Mouse (Mus musculus): Measurements from ENCODE around the gene Hspb1. TPM values are rescaled to one million over a fixed set of nuclear protein-coding genes. Genes with fewer than 3 reads are reported as not detected.

Hspb1 gene
- polyA plus RNA-seq, 1 experiment, result 638 TPM

DNA sequence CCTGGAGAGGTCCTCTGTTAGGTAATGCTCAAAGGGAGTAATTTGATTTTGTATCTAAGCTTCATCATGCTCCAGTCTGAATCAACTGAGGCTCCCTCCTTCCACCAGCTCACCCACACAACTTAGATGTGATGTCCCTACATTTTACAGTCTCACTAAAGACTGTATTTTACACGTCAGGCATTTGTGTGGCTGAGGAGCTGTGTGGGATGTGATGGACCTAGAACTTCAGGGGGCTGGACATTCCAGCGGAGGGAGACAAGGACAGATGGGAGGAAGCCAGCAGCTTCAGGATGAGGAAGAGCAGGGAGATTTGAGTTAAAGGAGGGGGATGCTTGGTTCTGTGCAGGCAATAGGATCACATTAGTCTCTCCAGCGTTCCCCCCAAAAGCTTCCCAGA is 39.8 kb upstream of the Hspb1 start:
- H3K27me3 ChIP-seq (ENCODE audit: control insufficient read depth, insufficient read depth, insufficient read length), result peaks cover 27% of the 10 kb centered on the region
- no peak overlapping the region for H3K4me3 ChIP-seq (ENCODE audit: insufficient read depth, poor library complexity, severe bottlenecking)
- H3K79me2 ChIP-seq (ENCODE audit: control insufficient read depth, insufficient read depth), result no peaks in the 10 kb centered on the region
- no peaks in the 10 kb centered on the region for H3K79me3 ChIP-seq (ENCODE audit: low read depth)
- no peak for TF ChIP-seq CTCF (IDR thresholded peaks at IDR 0.05; ENCODE audit: control insufficient read depth, insufficient read depth, insufficient read length)
- no peak for TF ChIP-seq MYOG (IDR thresholded peaks at IDR 0.05; ENCODE audit: control insufficient read depth, extremely low read depth, insufficient read length)
- no peak for TF ChIP-seq MYOD1 (IDR thresholded peaks at IDR 0.05; ENCODE audit: control insufficient read depth, insufficient read length, low read depth)
- no peak for TF ChIP-seq FOSL1 (IDR thresholded peaks at IDR 0.05; ENCODE audit: insufficient read depth, low read length, poor library complexity, severe bottlenecking)
- no peak for TF ChIP-seq CEBPB (IDR thresholded peaks at IDR 0.05; ENCODE audit: low read depth)
- TF ChIP-seq MAX (IDR thresholded peaks at IDR 0.05), result no peak
- H3ac ChIP-seq (ENCODE audit: control insufficient read depth, insufficient read length, low read depth), result no peak overlapping the region
- no peaks in the 10 kb centered on the region for H3K36me3 ChIP-seq (ENCODE audit: control insufficient read depth, insufficient read depth)

DNA sequence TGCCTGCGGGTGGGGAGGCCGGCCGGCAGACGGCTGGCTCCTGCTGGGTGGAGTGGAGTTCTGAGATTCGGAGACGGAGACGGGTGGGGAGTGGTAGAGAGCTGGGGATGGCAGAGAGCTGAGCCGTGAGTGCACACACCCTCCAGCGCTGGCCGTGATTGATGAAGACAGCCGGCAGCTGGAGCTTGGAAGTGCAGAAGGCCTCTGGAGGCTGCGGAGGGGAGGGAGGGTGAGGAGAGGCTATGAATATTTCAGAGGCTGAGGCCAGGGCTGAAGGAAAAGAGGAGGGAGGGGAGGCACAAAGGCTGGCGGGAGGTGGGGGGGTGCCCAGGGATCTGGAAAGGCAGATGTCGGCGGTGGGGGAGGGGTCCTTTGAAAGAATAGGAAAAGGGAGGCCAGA is 36.7 kb upstream of the Hspb1 start:
- H3K79me3 ChIP-seq (ENCODE audit: low read depth), result no peaks in the 10 kb centered on the region
- TF ChIP-seq USF1 (IDR thresholded peaks at IDR 0.05; ENCODE audit: low read depth), result no peak
- TF ChIP-seq MAX (IDR thresholded peaks at IDR 0.05), result no peak
- no peak for TF ChIP-seq CEBPB (IDR thresholded peaks at IDR 0.05; ENCODE audit: low read depth)
- TF ChIP-seq MYOD1 (IDR thresholded peaks at IDR 0.05; ENCODE audit: control insufficient read depth, insufficient read length, low read depth), result peak; percentile 67
- TF ChIP-seq CTCF (IDR thresholded peaks at IDR 0.05; ENCODE audit: control insufficient read depth, insufficient read depth, insufficient read length), result no peak
- no peak overlapping the region for H3ac ChIP-seq (ENCODE audit: control insufficient read depth, insufficient read length, low read depth)
- H3K27me3 ChIP-seq (ENCODE audit: control insufficient read depth, insufficient read depth, insufficient read length), result peaks cover 45% of the 10 kb centered on the region
- no peaks in the 10 kb centered on the region for H3K36me3 ChIP-seq (ENCODE audit: control insufficient read depth, insufficient read depth)
- no peaks in the 10 kb centered on the region for H3K79me2 ChIP-seq (ENCODE audit: control insufficient read depth, insufficient read depth)
- no peak overlapping the region for H3K4me3 ChIP-seq (ENCODE audit: insufficient read depth, poor library complexity, severe bottlenecking)

DNA sequence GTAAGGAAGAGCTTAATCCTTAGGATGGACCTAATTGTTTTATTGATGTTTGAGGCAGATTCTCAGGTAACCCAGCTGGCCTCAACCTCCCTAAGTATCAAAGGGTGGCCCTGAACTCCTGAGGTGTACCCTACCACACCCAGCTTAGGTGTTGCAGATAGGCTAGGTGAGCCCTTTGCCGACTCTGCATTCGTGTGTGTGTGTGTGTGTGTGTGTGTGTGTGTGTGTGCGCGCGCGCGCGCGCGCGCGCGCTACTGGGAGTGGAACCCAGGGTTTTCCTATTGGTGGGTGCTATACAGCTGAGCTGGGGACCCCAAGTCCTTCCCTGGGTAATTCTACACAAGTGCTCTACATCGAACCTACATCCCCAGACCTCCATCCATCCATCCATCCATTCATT is 36.2 kb upstream of the Hspb1 start:
- H3K27me3 ChIP-seq (ENCODE audit: control insufficient read depth, insufficient read depth, insufficient read length), result peaks cover 49% of the 10 kb centered on the region
- no peak overlapping the region for H3ac ChIP-seq (ENCODE audit: control insufficient read depth, insufficient read length, low read depth)
- no peak overlapping the region for H3K4me3 ChIP-seq (ENCODE audit: insufficient read depth, poor library complexity, severe bottlenecking)
- H3K36me3 ChIP-seq (ENCODE audit: control insufficient read depth, insufficient read depth), result no peaks in the 10 kb centered on the region
- no peaks in the 10 kb centered on the region for H3K79me3 ChIP-seq (ENCODE audit: low read depth)
- TF ChIP-seq CTCF (IDR thresholded peaks at IDR 0.05; ENCODE audit: control insufficient read depth, insufficient read depth, insufficient read length) (no peak), CEBPB (IDR thresholded peaks at IDR 0.05; ENCODE audit: low read depth) (no peak), USF1 (IDR thresholded peaks at IDR 0.05; ENCODE audit: low read depth) (no peak), FOSL1 (IDR thresholded peaks at IDR 0.05; ENCODE audit: insufficient read depth, low read length, poor library complexity, severe bottlenecking) (no peak), MYOD1 (IDR thresholded peaks at IDR 0.05; ENCODE audit: control insufficient read depth, insufficient read length, low read depth) (no peak), MYOG (IDR thresholded peaks at IDR 0.05; ENCODE audit: control insufficient read depth, extremely low read depth, insufficient read length) (no peak), MAX (IDR thresholded peaks at IDR 0.05) (no peak)
- H3K79me2 ChIP-seq (ENCODE audit: control insufficient read depth, insufficient read depth), result no peaks in the 10 kb centered on the region

DNA sequence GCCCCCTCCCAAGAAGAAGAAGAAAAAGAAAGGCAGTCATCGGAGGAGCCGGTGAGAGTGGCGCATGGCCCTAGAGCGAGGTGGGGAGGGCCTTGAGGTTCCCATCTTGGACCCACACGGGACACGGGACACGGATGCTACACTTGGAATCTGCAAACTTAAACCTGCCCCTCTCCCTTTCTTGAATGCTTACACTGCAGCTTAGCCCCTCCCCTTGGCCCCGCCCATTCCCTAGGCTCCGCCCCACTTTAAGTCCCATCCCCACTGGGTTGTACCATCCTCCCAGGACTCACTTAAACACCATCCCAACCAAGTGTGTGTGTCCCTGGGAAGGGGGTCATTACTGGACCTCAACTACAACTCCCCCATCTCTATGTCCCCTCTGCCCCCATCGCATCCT is 35.3 kb upstream of the Hspb1 start:
- H3K27me3 ChIP-seq (ENCODE audit: control insufficient read depth, insufficient read depth, insufficient read length), result peaks cover 50% of the 10 kb centered on the region
- TF ChIP-seq CEBPB (IDR thresholded peaks at IDR 0.05; ENCODE audit: low read depth), result no peak
- TF ChIP-seq MAX (IDR thresholded peaks at IDR 0.05), result no peak
- no peak for TF ChIP-seq CTCF (IDR thresholded peaks at IDR 0.05; ENCODE audit: control insufficient read depth, insufficient read depth, insufficient read length)
- no peak for TF ChIP-seq FOSL1 (IDR thresholded peaks at IDR 0.05; ENCODE audit: insufficient read depth, low read length, poor library complexity, severe bottlenecking)
- TF ChIP-seq MYOG (IDR thresholded peaks at IDR 0.05; ENCODE audit: control insufficient read depth, extremely low read depth, insufficient read length), result no peak
- no peak for TF ChIP-seq MYOD1 (IDR thresholded peaks at IDR 0.05; ENCODE audit: control insufficient read depth, insufficient read length, low read depth)
- TF ChIP-seq USF1 (IDR thresholded peaks at IDR 0.05; ENCODE audit: low read depth), result no peak
- H3K79me2 ChIP-seq (ENCODE audit: control insufficient read depth, insufficient read depth), result no peaks in the 10 kb centered on the region
- no peaks in the 10 kb centered on the region for H3K36me3 ChIP-seq (ENCODE audit: control insufficient read depth, insufficient read depth)
- H3K4me3 ChIP-seq (ENCODE audit: insufficient read depth, poor library complexity, severe bottlenecking), result no peak overlapping the region
- no peaks in the 10 kb centered on the region for H3K79me3 ChIP-seq (ENCODE audit: low read depth)
- no peak overlapping the region for H3ac ChIP-seq (ENCODE audit: control insufficient read depth, insufficient read length, low read depth)

DNA sequence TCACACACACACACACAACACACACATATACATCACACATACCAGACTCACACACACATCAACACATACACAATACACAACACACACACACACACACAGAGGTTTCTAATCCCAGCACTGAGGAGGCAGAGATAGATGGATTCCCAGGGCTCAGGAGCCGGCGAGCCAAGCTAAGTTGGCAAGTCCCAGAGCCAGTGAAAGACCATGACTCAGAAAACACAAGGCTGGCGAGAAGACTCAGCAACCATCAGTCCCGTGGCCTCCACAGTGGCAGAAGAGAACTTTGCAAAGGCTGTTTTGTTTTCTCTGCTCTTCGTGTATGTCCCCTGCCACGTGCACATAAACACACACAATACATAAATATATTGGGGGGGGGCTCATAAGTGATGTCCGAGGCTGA is 34.0 kb upstream of the Hspb1 start:
- H3K79me2 ChIP-seq (ENCODE audit: control insufficient read depth, insufficient read depth), result no peaks in the 10 kb centered on the region
- H3K27me3 ChIP-seq (ENCODE audit: control insufficient read depth, insufficient read depth, insufficient read length), result peaks cover 62% of the 10 kb centered on the region
- TF ChIP-seq CEBPB (IDR thresholded peaks at IDR 0.05; ENCODE audit: low read depth) (no peak), USF1 (IDR thresholded peaks at IDR 0.05; ENCODE audit: low read depth) (no peak), CTCF (IDR thresholded peaks at IDR 0.05; ENCODE audit: control insufficient read depth, insufficient read depth, insufficient read length) (no peak), MYOG (IDR thresholded peaks at IDR 0.05; ENCODE audit: control insufficient read depth, extremely low read depth, insufficient read length) (no peak), MAX (IDR thresholded peaks at IDR 0.05) (no peak), FOSL1 (IDR thresholded peaks at IDR 0.05; ENCODE audit: insufficient read depth, low read length, poor library complexity, severe bottlenecking) (no peak), MYOD1 (IDR thresholded peaks at IDR 0.05; ENCODE audit: control insufficient read depth, insufficient read length, low read depth) (no peak)
- H3ac ChIP-seq (ENCODE audit: control insufficient read depth, insufficient read length, low read depth), result no peak overlapping the region
- no peaks in the 10 kb centered on the region for H3K36me3 ChIP-seq (ENCODE audit: control insufficient read depth, insufficient read depth)
- no peak overlapping the region for H3K4me3 ChIP-seq (ENCODE audit: insufficient read depth, poor library complexity, severe bottlenecking)
- H3K79me3 ChIP-seq (ENCODE audit: low read depth), result no peaks in the 10 kb centered on the region

DNA sequence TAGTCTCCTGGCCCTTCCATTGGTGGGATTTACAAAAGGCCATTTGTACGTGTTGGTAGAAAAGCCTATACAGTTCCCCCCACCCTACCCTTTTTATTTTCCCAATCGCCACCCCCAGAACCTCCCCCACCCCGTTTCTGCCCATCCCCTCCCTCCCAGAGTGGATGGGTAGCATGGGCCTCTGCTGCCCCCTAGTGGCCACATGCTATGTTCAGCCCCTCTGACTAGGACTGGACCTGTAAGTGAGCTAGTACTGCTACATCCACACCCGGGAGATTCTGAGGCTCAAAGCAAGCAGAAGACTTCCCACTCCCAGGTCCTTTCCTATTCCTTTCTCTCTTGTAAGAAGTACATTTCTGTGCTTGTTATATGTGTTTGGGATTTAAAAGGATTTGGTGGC is 32.6 kb upstream of the Hspb1 start:
- peaks cover 62% of the 10 kb centered on the region for H3K27me3 ChIP-seq (ENCODE audit: control insufficient read depth, insufficient read depth, insufficient read length)
- H3K79me2 ChIP-seq (ENCODE audit: control insufficient read depth, insufficient read depth), result no peaks in the 10 kb centered on the region
- no peak overlapping the region for H3K4me3 ChIP-seq (ENCODE audit: insufficient read depth, poor library complexity, severe bottlenecking)
- no peaks in the 10 kb centered on the region for H3K36me3 ChIP-seq (ENCODE audit: control insufficient read depth, insufficient read depth)
- TF ChIP-seq CTCF (IDR thresholded peaks at IDR 0.05; ENCODE audit: control insufficient read depth, insufficient read depth, insufficient read length) (peak; percentile 94), MYOD1 (IDR thresholded peaks at IDR 0.05; ENCODE audit: control insufficient read depth, insufficient read length, low read depth) (no peak)
- no peaks in the 10 kb centered on the region for H3K79me3 ChIP-seq (ENCODE audit: low read depth)
- H3ac ChIP-seq (ENCODE audit: control insufficient read depth, insufficient read length, low read depth), result no peak overlapping the region
